Mouse (Mus musculus): Measurements from ENCODE around the gene Maip1.

- TF ChIP-seq CTCF (IDR thresholded peaks at IDR 0.05; ENCODE audit: control insufficient read depth, insufficient read depth, low read length) (no peak), POLR2A (IDR thresholded peaks at IDR 0.05; ENCODE audit: borderline replicate concordance, control insufficient read depth, low read depth, low read length) (no peak)
Measured at GRCm38 (mm10) chr1:57400877-57401276, 5.3 kb upstream of the Maip1 start.
